Mouse (Mus musculus) hindbrain, embryonic 10.5 days (tissue): ENCODE measurements around the gene Tmem87a. TPM values are rescaled to one million over a fixed set of nuclear protein-coding genes. Genes with fewer than 3 reads are reported as not detected.

Experiments
- DNase-seq: peaks from one replicate; pipeline ENCODE4 v3.0.0-alpha.2; 2017; ENCODE audit warnings: low spot score
- H3K27ac ChIP-seq: fragments of 300-500 bp; sonication (generic); 2 replicates; pipeline ENCODE4 v1.5.1; 2016; ENCODE audit warnings: mild to moderate bottlenecking, moderate library complexity
- H3K27me3 ChIP-seq: fragments of 300-500 bp; sonication (generic); 2 replicates; pipeline ENCODE4 v1.6.1; 2016; ENCODE audit warnings: mild to moderate bottlenecking; ENCODE audit not compliant: poor library complexity, insufficient read depth, severe bottlenecking
- H3K36me3 ChIP-seq: fragments of 300-500 bp; sonication (generic); 2 replicates; pipeline ENCODE4 v1.6.1; 2016; ENCODE audit warnings: mild to moderate bottlenecking, moderate library complexity
- H3K4me1 ChIP-seq: fragments of 300-500 bp; sonication (generic); replicated peaks from 2 replicates; pipeline ENCODE4 v1.6.1; 2016; ENCODE audit warnings: mild to moderate bottlenecking
- H3K4me3 ChIP-seq: fragments of 300-500 bp; sonication (generic); 2 replicates; pipeline ENCODE4 v1.5.1; 2016; ENCODE audit warnings: mild to moderate bottlenecking, moderate library complexity
- H3K9me3 ChIP-seq: fragments of 300-500 bp; sonication (generic); 2 replicates; pipeline ENCODE4 v1.6.1; 2016; ENCODE audit warnings: mild to moderate bottlenecking, moderate library complexity
- WGBS: fragments of 180-500 bp; shearing (Covaris S2); methylation state at CpG from one replicate; pipeline ENCODE4 v1.1.7; 2016; 5-methylcytosine and 5-hydroxymethylcytosine counted together
- polyA plus RNA-seq: library from polyadenylated mRNA; unstranded; fragments of >200 nt; fragmentation: Nextera tagmentation; extraction: Ambion mirVana; gene quantifications from 2 replicates; pipeline ENCODE4 v1.2.1, GENCODE M21; 2016

Gene Tmem87a
- 4.9 and 5.2 TPM in 2 replicates for polyA plus RNA-seq

GRCm38 (mm10) chr2:120403986-120404822 lies at the start of gene Tmem87a:
TSS of gene Tmem87a (minus strand) at chr2:120404113.
- H3K27me3 ChIP-seq: no peaks in the 10 kb centered on the region
- 0 out of 2 replicates have a peak, but pooled peaks cover 18% of the 10 kb centered on the region for H3K36me3 ChIP-seq
- DNase-seq: peak; percentile 97
- peak within 1 kb of the TSS; percentile 94 for H3K27ac ChIP-seq
- H3K4me3 ChIP-seq: peak within 1 kb of the TSS; percentile 86
- peaks cover 26% of the 10 kb centered on the region for H3K4me1 ChIP-seq
- WGBS: 1% methylated on average over 34 of the region's 34 CpGs
- peaks cover 7% of the 10 kb centered on the region; the same call in 1 of the 2 replicates for H3K9me3 ChIP-seq

- WGBS: 83% methylated on average over 4 of the region's 4 CpGs
- Histone ChIP-seq H3K4me3 (no peak overlapping the region), H3K27me3 (no peaks in the 10 kb centered on the region), H3K9me3 (no peaks in the 10 kb centered on the region), H3K27ac (no peak overlapping the region), H3K36me3 (no peaks in the 10 kb centered on the region), H3K4me1 (no peaks in the 10 kb centered on the region; the same call in 1 of the 2 replicates)
- no peak for DNase-seq
Observed at GRCm38 (mm10) chr2:120452600-120452999, 48.7 kb upstream of the Tmem87a start.

GRCm38 (mm10) chr2:120450724-120451123 lies 46.8 kb upstream of the Tmem87a start:
- Histone ChIP-seq H3K4me1 (no peaks in the 10 kb centered on the region; the same call in 1 of the 2 replicates), H3K27ac (no peak overlapping the region), H3K4me3 (no peak overlapping the region), H3K27me3 (no peaks in the 10 kb centered on the region), H3K9me3 (no peaks in the 10 kb centered on the region), H3K36me3 (no peaks in the 10 kb centered on the region)
- 68% methylated on average over 6 of the region's 6 CpGs for WGBS
- no peak for DNase-seq

- DNase-seq: no peak
- WGBS: 96% methylated on average over 1 of the region's 1 CpGs
Observed at GRCm38 (mm10) chr2:120447306-120447705, 43.4 kb upstream of the Tmem87a start.

GRCm38 (mm10) chr2:120446373-120446772 lies 42.5 kb upstream of the Tmem87a start:
- WGBS: 79% methylated on average over 10 of the region's 10 CpGs
- Histone ChIP-seq H3K27me3 (no peaks in the 10 kb centered on the region), H3K36me3 (no peaks in the 10 kb centered on the region), H3K27ac (no peak overlapping the region), H3K9me3 (no peaks in the 10 kb centered on the region), H3K4me1 (no peaks in the 10 kb centered on the region; the same call in 1 of the 2 replicates), H3K4me3 (no peak overlapping the region)
- DNase-seq: no peak

More at GRCm38 (mm10) chr2:120447306-120447705, 43.4 kb upstream of the Tmem87a start:
- no peaks in the 10 kb centered on the region for H3K27me3 ChIP-seq
- H3K4me3 ChIP-seq: no peak overlapping the region
- H3K27ac ChIP-seq: no peak overlapping the region
- no peaks in the 10 kb centered on the region for H3K9me3 ChIP-seq
- H3K4me1 ChIP-seq: no peaks in the 10 kb centered on the region; the same call in 1 of the 2 replicates
- H3K36me3 ChIP-seq: no peaks in the 10 kb centered on the region

GRCm38 (mm10) chr2:120444486-120444885 lies 40.6 kb upstream of the Tmem87a start:
- 91% methylated on average over 1 of the region's 1 CpGs for WGBS
- no peaks in the 10 kb centered on the region for H3K36me3 ChIP-seq
- DNase-seq: no peak
- H3K9me3 ChIP-seq: no peaks in the 10 kb centered on the region
- H3K27me3 ChIP-seq: no peaks in the 10 kb centered on the region
- no peaks in the 10 kb centered on the region for H3K4me1 ChIP-seq
- no peak overlapping the region for H3K27ac ChIP-seq
- no peak overlapping the region for H3K4me3 ChIP-seq

GRCm38 (mm10) chr2:120424386-120424785 lies 20.5 kb upstream of the Tmem87a start:
- Histone ChIP-seq H3K4me1 (no peaks in the 10 kb centered on the region), H3K9me3 (no peaks in the 10 kb centered on the region), H3K27ac (no peak overlapping the region), H3K4me3 (no peak overlapping the region), H3K27me3 (no peaks in the 10 kb centered on the region), H3K36me3 (no peaks in the 10 kb centered on the region)
- no peak for DNase-seq
- WGBS: 84% methylated on average over 5 of the region's 5 CpGs

- Histone ChIP-seq H3K4me3 (no peak overlapping the region), H3K27ac (no peak overlapping the region), H3K36me3 (no peaks in the 10 kb centered on the region), H3K9me3 (no peaks in the 10 kb centered on the region), H3K27me3 (no peaks in the 10 kb centered on the region), H3K4me1 (no peaks in the 10 kb centered on the region)
- whole genome bisulfite sequencing: 65% methylated on average over 1 of the region's 1 CpGs
- no peak for DNase-seq
Observed at GRCm38 (mm10) chr2:120414738-120415414, 11.0 kb upstream of the Tmem87a start.

GRCm38 (mm10) chr2:120414113-120414512 lies 10.2 kb upstream of the Tmem87a start:
- Histone ChIP-seq H3K4me1 (no peaks in the 10 kb centered on the region), H3K27ac (no peak overlapping the region), H3K4me3 (no peak overlapping the region), H3K36me3 (no peaks in the 10 kb centered on the region), H3K27me3 (no peaks in the 10 kb centered on the region), H3K9me3 (peaks cover 3% of the 10 kb centered on the region; the same call in 1 of the 2 replicates)
- no peak for DNase-seq

- Histone ChIP-seq H3K4me3 (no peak overlapping the region), H3K36me3 (0 out of 2 replicates have a peak, but pooled peaks cover 6% of the 10 kb centered on the region), H3K27me3 (no peaks in the 10 kb centered on the region), H3K27ac (no peak overlapping the region), H3K9me3 (peaks cover 9% of the 10 kb centered on the region; the same call in 1 of the 2 replicates), H3K4me1 (no peaks in the 10 kb centered on the region)
- no peak for DNase-seq
- 89% methylated on average over 3 of the region's 3 CpGs for whole genome bisulfite sequencing
Observed at GRCm38 (mm10) chr2:120411096-120411628, 7.2 kb upstream of the Tmem87a start.

- DNase-seq: no peak
- peak overlapping the region; percentile 86 for H3K4me3 ChIP-seq
- WGBS: 43% methylated on average over 14 of the region's 14 CpGs
- H3K27me3 ChIP-seq: no peaks in the 10 kb centered on the region
- peaks cover 9% of the 10 kb centered on the region; the same call in 1 of the 2 replicates for H3K9me3 ChIP-seq
- H3K36me3 ChIP-seq: 0 out of 2 replicates have a peak, but pooled peaks cover 18% of the 10 kb centered on the region
- peak overlapping the region; percentile 94 for H3K27ac ChIP-seq
- H3K4me1 ChIP-seq: peaks cover 26% of the 10 kb centered on the region
Observed at GRCm38 (mm10) chr2:120404823-120405765, 1.2 kb upstream of the Tmem87a start.

GRCm38 (mm10) chr2:120403653-120403985 lies 294 bp downstream of the Tmem87a start, which contains the start of gene Ganc:
TSS of gene Ganc (plus strand) at chr2:120403896.
- Histone ChIP-seq H3K27ac (peak within 1 kb of the TSS; percentile 94), H3K4me1 (peaks cover 26% of the 10 kb centered on the region), H3K9me3 (0 out of 2 replicates have a peak, but pooled peaks cover 5% of the 10 kb centered on the region), H3K36me3 (0 out of 2 replicates have a peak, but pooled peaks cover 18% of the 10 kb centered on the region), H3K4me3 (peak within 1 kb of the TSS; percentile 86), H3K27me3 (no peaks in the 10 kb centered on the region)
- under 1% methylated on average over 17 of the region's 17 CpGs for WGBS
- no peak for DNase-seq
